ENCODE assay signal across 9 mouse cellular contexts in genomic region chr11:33931836-33932385, GRCm38 (mm10). TPM values are rescaled to one million over a fixed set of nuclear protein-coding genes. Genes with fewer than 3 reads are reported as not detected.
DNase-seq lines count a peak whose midpoint lies in the region; ATAC-seq lines count a peak whose summit lies in the region.
"Had no signal": no experiment of that assay in that cellular context is flagged by ENCODE, and none has a peak within 500 bp of the region (broad histone marks: within the 10 kb centered on the region; RNA-seq: fewer than 3 reads in every experiment).

No protein-coding gene starts in this region.

- no peaks in the 10 kb centered on the region for H3K36me3 ChIP-seq in limb, embryonic 15.5 days
- H3K36me3 ChIP-seq in neural tube, embryonic 15.5 days: no peaks in the 10 kb centered on the region
- H3K36me3 ChIP-seq: embryonic facial prominence, embryonic 13.5 days had no signal

- H3K27me3 ChIP-seq in limb, embryonic 15.5 days: no peaks in the 10 kb centered on the region
- H3K27me3 ChIP-seq in neural tube, embryonic 15.5 days (replicated peaks): no peaks in the 10 kb centered on the region

- peak; percentile 45 for DNase-seq in urinary bladder, postnatal 14 days (ENCODE audit: low spot score)
- no peak for DNase-seq in urinary bladder, adult 18-20 months (ENCODE audit: low spot score in 2 of 2)
- peak; percentile 26 for DNase-seq in gastrocnemius, postnatal 10 days
- DNase-seq in right cerebral cortex, adult 2 months (ENCODE audit: low spot score in 2 of 2): no peak
- no peak for DNase-seq in cerebellum, adult 11 months

- H3K4me3 ChIP-seq in limb, embryonic 15.5 days: no peak overlapping the region
- no peak overlapping the region for H3K4me3 ChIP-seq in neural tube, embryonic 15.5 days (replicated peaks)
- H3K4me3 ChIP-seq: embryonic facial prominence, embryonic 13.5 days had no signal

- peaks cover 17% of the 10 kb centered on the region for H3K4me1 ChIP-seq in limb, embryonic 15.5 days
- H3K4me1 ChIP-seq in neural tube, embryonic 15.5 days: peaks cover 21% of the 10 kb centered on the region
- H3K4me1 ChIP-seq: embryonic facial prominence, embryonic 13.5 days had no signal

- no peak for ATAC-seq in limb, embryonic 15.5 days (ENCODE audit: insufficient number of reproducible peaks, low FRiP score, low TSS enrichment, low read depth)
- no peak for ATAC-seq in neural tube, embryonic 15.5 days (ENCODE audit: low FRiP score)
- ATAC-seq in frontal cortex, adult (ENCODE audit: low TSS enrichment): no peak

- H3K9ac ChIP-seq in limb, embryonic 15.5 days: no peak overlapping the region
- H3K9ac ChIP-seq in neural tube, embryonic 15.5 days (replicated peaks): no peak overlapping the region
- H3K9ac ChIP-seq: embryonic facial prominence, embryonic 13.5 days had no signal

- 0 out of 2 replicates have a peak overlapping the region, but pooled peaks have one; percentile 11 for H3K4me2 ChIP-seq in limb, embryonic 15.5 days
- H3K4me2 ChIP-seq in neural tube, embryonic 15.5 days: peak overlapping the region; percentile 17
- H3K4me2 ChIP-seq: embryonic facial prominence, embryonic 13.5 days had no signal

- peak overlapping the region; percentile 54; the same call in 1 of the 2 replicates for H3K27ac ChIP-seq in limb, embryonic 15.5 days
- H3K27ac ChIP-seq in neural tube, embryonic 15.5 days (replicated peaks): no peak overlapping the region
- H3K27ac ChIP-seq: embryonic facial prominence, embryonic 13.5 days had no signal

- H3K9me3 ChIP-seq in limb, embryonic 15.5 days: no peaks in the 10 kb centered on the region
- H3K9me3 ChIP-seq in neural tube, embryonic 15.5 days (replicated peaks): no peaks in the 10 kb centered on the region
- H3K9me3 ChIP-seq: embryonic facial prominence, embryonic 13.5 days had no signal

- 13% methylated on average over 10 of the region's 10 CpGs for WGBS in limb, embryonic 15.5 days
- 11% methylated on average over 9 of the region's 10 CpGs for WGBS in neural tube, embryonic 15.5 days

RNA-seq across cellular contexts. Expression of gene Kcnmb1, which starts 30.9 kb away (rescaled TPM):
- under 1 TPM; 0.19 to 0.20 TPM for total RNA-seq in gastrocnemius, postnatal 10 days (2021)
- polyA plus RNA-seq in limb, embryonic 15.5 days (2015; fragmentation: Nextera tagmentation; extraction: Ambion mirVana): 0.17 and 0.19 TPM in 2 replicates
- polyA plus RNA-seq in neural tube, embryonic 15.5 days (2015; fragmentation: Nextera tagmentation; extraction: Ambion mirVana): 0.36 and 0.45 TPM in 2 replicates

Comparison
In these comparisons a context has a peak if more than half of its experiments do, and no peak if none do; other contexts are left out.
1. DNase-seq: peak in urinary bladder, postnatal 14 days (single experiment) and gastrocnemius, postnatal 10 days (single experiment); none in urinary bladder, adult 18-20 months (0 of 2), right cerebral cortex, adult 2 months (0 of 2) and cerebellum, adult 11 months (single experiment).